ENCODE assay signal across 8 mouse cellular contexts in genomic region chr13:21786189-21786898, GRCm38 (mm10). TPM values are rescaled to one million over a fixed set of nuclear protein-coding genes. Genes with fewer than 3 reads are reported as not detected.
DNase-seq lines count a peak whose midpoint lies in the region; ATAC-seq lines count a peak whose summit lies in the region.

No protein-coding gene starts in this region.

- H3K27me3 ChIP-seq in heart, embryonic 11.5 days (ENCODE audit: control insufficient read depth, insufficient read depth, low read length), result no peaks in the 10 kb centered on the region
- H3K27me3 ChIP-seq in liver, embryonic 15.5 days, result no peaks in the 10 kb centered on the region

- peak overlapping the region; percentile 84 for H3K27ac ChIP-seq in heart, embryonic 11.5 days (ENCODE audit: low read depth, low read length)
- peak overlapping the region; percentile 100 for H3K27ac ChIP-seq in liver, embryonic 15.5 days (replicated peaks)

- no peaks in the 10 kb centered on the region for H3K36me3 ChIP-seq in heart, embryonic 11.5 days (ENCODE audit: control insufficient read depth, insufficient read depth, low read length)
- no peaks in the 10 kb centered on the region for H3K36me3 ChIP-seq in liver, embryonic 15.5 days (replicated peaks)

- H3K4me2 ChIP-seq in heart, embryonic 11.5 days, result peak overlapping the region; percentile 61
- peak overlapping the region; percentile 73 for H3K4me2 ChIP-seq in liver, embryonic 15.5 days

- peak overlapping the region; percentile 69; the same call in 1 of the 2 replicates for H3K9ac ChIP-seq in heart, embryonic 11.5 days (ENCODE audit: low read depth, low read length)
- peak overlapping the region; percentile 58 for H3K9ac ChIP-seq in liver, embryonic 15.5 days

- DNase-seq in heart, adult 8-10 months (ENCODE audit: low spot score), result no peak
- DNase-seq in R1 (ENCODE audit: low read depth, low spot score), result peak; percentile 72
- peak; percentile 61 for DNase-seq in forelimb bud, embryonic 11.5 days (ENCODE audit: low read depth, low spot score)
- peak; percentile 36 for DNase-seq in testis, postnatal 10 days (ENCODE audit: low spot score)
- no peak for DNase-seq in urinary bladder, postnatal 25 days (ENCODE audit: low spot score)
- no peak for DNase-seq in right cerebral cortex, postnatal 10 days (ENCODE audit: low spot score in 2 of 2)

- peaks cover 16% of the 10 kb centered on the region for H3K4me1 ChIP-seq in heart, embryonic 11.5 days (ENCODE audit: control insufficient read depth, insufficient read depth, low read length)
- H3K4me1 ChIP-seq in liver, embryonic 15.5 days (replicated peaks), result peaks cover 61% of the 10 kb centered on the region

- H3K9me3 ChIP-seq in heart, embryonic 11.5 days (replicated peaks; ENCODE audit: control insufficient read depth, low read length), result no peaks in the 10 kb centered on the region
- no peaks in the 10 kb centered on the region for H3K9me3 ChIP-seq in liver, embryonic 15.5 days (replicated peaks)

- no peak for ATAC-seq in heart, embryonic 11.5 days (replicated peaks; ENCODE audit: insufficient number of reproducible peaks, low FRiP score, low TSS enrichment)
- ATAC-seq in liver, embryonic 15.5 days (ENCODE audit: insufficient read depth), result no peak

- H3K4me3 ChIP-seq in heart, embryonic 11.5 days (ENCODE audit: low read depth, low read length), result peak overlapping the region; percentile 39
- H3K4me3 ChIP-seq in liver, embryonic 15.5 days (replicated peaks), result peak overlapping the region; percentile 50

- 9% methylated on average over 8 of the region's 8 CpGs for whole genome bisulfite sequencing in heart, embryonic 11.5 days (ENCODE audit: insufficient replicate concordance)
- 3% methylated on average over 8 of the region's 8 CpGs for WGBS in liver, embryonic 15.5 days (ENCODE audit: insufficient replicate concordance)

RNA-seq across cellular contexts. Expression of gene Hist1h2an, which starts 0.7 kb away (rescaled TPM):
- 3.3 and 6.2 TPM in 2 replicates for polyA plus RNA-seq in heart, embryonic 11.5 days (2014; fragmentation: Nextera tagmentation; extraction: Ambion mirVana)
- total RNA-seq in heart, adult 8-10 months (2022), result 1 to 10 TPM in 1 of 4 experiments, not detected in 3; 1.1 TPM
- polyA plus RNA-seq in liver, embryonic 15.5 days (2015; fragmentation: Nextera tagmentation; extraction: Ambion mirVana), result 10.9 and 14.7 TPM in 2 replicates

RNA-seq across cellular contexts. Expression of gene Hist1h2bp, which starts 0.9 kb away (rescaled TPM):
- 1.5 TPM in 1 of 2 replicates, not detected in the other for polyA plus RNA-seq in heart, embryonic 11.5 days (2014; fragmentation: Nextera tagmentation; extraction: Ambion mirVana)
- 1 to 10 TPM in 3 of 4 experiments, under 1 TPM in 1; 0.81 to 6.2 (median 1.3) TPM for total RNA-seq in heart, adult 8-10 months (2022)
- polyA plus RNA-seq in liver, embryonic 15.5 days (2015; fragmentation: Nextera tagmentation; extraction: Ambion mirVana), result 5.4 and 6.8 TPM in 2 replicates

RNA-seq across cellular contexts. Expression of gene Hist1h3i, which starts 3.2 kb away (rescaled TPM):
- polyA plus RNA-seq in heart, embryonic 11.5 days (2014; fragmentation: Nextera tagmentation; extraction: Ambion mirVana), result 107 and 123 TPM in 2 replicates
- total RNA-seq in heart, adult 8-10 months (2022), result 10 to 100 TPM in 1 of 4 experiments, 1 to 10 TPM in 3; 6.6 to 10.5 (median 8.8) TPM
- 144 and 178 TPM in 2 replicates for polyA plus RNA-seq in liver, embryonic 15.5 days (2015; fragmentation: Nextera tagmentation; extraction: Ambion mirVana)

RNA-seq across cellular contexts. Expression of gene Hist1h1b, which starts 5.9 kb away (rescaled TPM):
- 5.9 and 10.8 TPM in 2 replicates for polyA plus RNA-seq in heart, embryonic 11.5 days (2014; fragmentation: Nextera tagmentation; extraction: Ambion mirVana)
- 1 to 10 TPM in 3 of 4 experiments, under 1 TPM in 1; 0.62 to 4.7 (median 2.5) TPM for total RNA-seq in heart, adult 8-10 months (2022)
- polyA plus RNA-seq in liver, embryonic 15.5 days (2015; fragmentation: Nextera tagmentation; extraction: Ambion mirVana), result 32.9 and 34.2 TPM in 2 replicates

RNA-seq across cellular contexts. Expression of gene Hist1h2bq, which starts 23.7 kb away (rescaled TPM):
- polyA plus RNA-seq in heart, embryonic 11.5 days (2014; fragmentation: Nextera tagmentation; extraction: Ambion mirVana), result 9.4 and 11.6 TPM in 2 replicates
- 10 to 100 TPM; 25.7 to 37.7 (median 29.1) TPM for total RNA-seq in heart, adult 8-10 months (2022)
- polyA plus RNA-seq in liver, embryonic 15.5 days (2015; fragmentation: Nextera tagmentation; extraction: Ambion mirVana), result 25.1 and 27.6 TPM in 2 replicates

Comparison
In these comparisons a context has a peak if more than half of its experiments do, and no peak if none do; other contexts are left out.
1. DNase-seq: peak in R1 (single experiment), forelimb bud, embryonic 11.5 days (single experiment) and testis, postnatal 10 days (single experiment); none in heart, adult 8-10 months (single experiment), urinary bladder, postnatal 25 days (single experiment) and right cerebral cortex, postnatal 10 days (0 of 2).